Mouse (Mus musculus): ENCODE measurements around the gene 4933424G06Rik.

DNA sequence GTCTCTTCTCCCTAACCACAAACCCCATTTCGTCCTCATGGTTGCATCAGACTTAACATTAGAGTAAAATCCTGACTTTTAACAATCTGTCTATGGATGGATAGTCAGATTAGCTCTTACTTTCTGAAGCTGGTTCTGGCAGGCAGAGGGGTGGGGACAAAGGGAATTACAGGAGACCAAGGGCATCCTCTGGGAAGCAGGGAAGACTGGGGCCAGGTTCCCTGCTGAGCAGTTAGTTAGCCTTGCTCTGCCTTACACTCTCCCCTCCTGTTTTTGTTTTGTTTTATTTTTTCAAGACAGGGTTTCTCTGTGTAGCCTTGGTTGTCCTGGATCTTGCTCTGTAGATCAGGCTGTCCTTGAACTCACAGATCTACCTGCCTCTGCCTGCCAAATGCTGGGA, 60.0 kb downstream of the 4933424G06Rik start:
- TF ChIP-seq MEF2A (IDR thresholded peaks at IDR 0.05; ENCODE audit: extremely low read depth, insufficient replicate concordance, low read depth, low read length, poor library complexity, severe bottlenecking): no peak
- TF ChIP-seq TCF12 (IDR thresholded peaks at IDR 0.05; ENCODE audit: low read depth, low read length): no peak
- TF ChIP-seq CHD2 (IDR thresholded peaks at IDR 0.05; ENCODE audit: low read length): no peak
- no peak for TF ChIP-seq CHD1 (IDR thresholded peaks at IDR 0.05; ENCODE audit: low read depth, low read length)
- TF ChIP-seq USF2 (IDR thresholded peaks at IDR 0.05; ENCODE audit: borderline replicate concordance in 1 of 2, insufficient read depth in 1 of 2, low read depth in 1 of 2, low read length in 2 of 2): no peak
- no peak for TF ChIP-seq RCOR1 (IDR thresholded peaks at IDR 0.05; ENCODE audit: low read depth, low read length)
- no peak for TF ChIP-seq MAZ (IDR thresholded peaks at IDR 0.05; ENCODE audit: low read depth, low read length)
- no peak for TF ChIP-seq TBP (IDR thresholded peaks at IDR 0.05; ENCODE audit: low read depth, low read length)
- TF ChIP-seq CTCF (IDR thresholded peaks at IDR 0.05 in 2 of 3, conservative IDR thresholded peaks at IDR 0.05 in 1 of 3; ENCODE audit: control insufficient read depth in 1 of 3, insufficient read depth in 1 of 3, low read depth in 2 of 3, low read length in 3 of 3, poor library complexity in 1 of 3, severe bottlenecking in 1 of 3): no peak
- no peak for TF ChIP-seq GATA1 (IDR thresholded peaks at IDR 0.05; ENCODE audit: low read depth, low read length)
